Mouse (Mus musculus): ENCODE results near the gene Kdelc2. TPM values are rescaled to one million over a fixed set of nuclear protein-coding genes. Genes with fewer than 3 reads are reported as not detected.

Gene Kdelc2
- polyA plus RNA-seq, 2 experiments = 13.6 to 22.8 TPM

DNA sequence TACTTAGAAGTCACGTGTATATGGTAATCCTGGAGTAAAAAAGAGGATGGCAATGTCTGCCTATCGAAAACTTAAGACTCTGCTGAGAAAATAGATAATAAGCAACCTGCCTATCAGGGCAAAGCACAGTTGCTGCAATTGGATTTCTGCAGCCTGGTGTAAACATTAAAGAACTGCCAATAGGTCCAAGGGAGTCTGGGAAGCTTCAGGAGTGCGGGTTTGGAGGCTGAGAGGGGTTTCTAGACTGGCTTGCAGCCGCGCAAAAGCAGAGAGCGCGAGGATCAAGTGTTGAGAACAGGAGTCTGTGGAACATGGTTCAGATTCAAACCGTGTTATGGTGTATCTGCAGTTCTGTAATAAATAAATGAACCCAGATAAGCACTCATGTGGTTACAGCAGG is 1.0 kb downstream of the Kdelc2 start:
- WGBS = 8% methylated on average over 8 of the region's 8 CpGs
- Histone ChIP-seq H3K4me1 (ENCODE audit: control insufficient read depth, insufficient read depth, low read length) (no peaks in the 10 kb centered on the region), H3K4me2 (replicated peaks; ENCODE audit: low read depth, low read length, severe bottlenecking) (peak overlapping the region; percentile 77), H3K4me3 (replicated peaks; ENCODE audit: low read length) (peak overlapping the region; percentile 74), H3K27ac (replicated peaks; ENCODE audit: low read depth, low read length) (peak overlapping the region; percentile 97), H3K9ac (ENCODE audit: low read depth, low read length, severe bottlenecking) (peak overlapping the region; percentile 97), H3K27me3 (ENCODE audit: control insufficient read depth, insufficient read depth, low read length) (no peaks in the 10 kb centered on the region), H3K9me3 (ENCODE audit: control insufficient read depth, low read length) (no peaks in the 10 kb centered on the region), H3K36me3 (ENCODE audit: control insufficient read depth, insufficient read depth, low read length) (no peaks in the 10 kb centered on the region)
- ATAC-seq (ENCODE audit: low FRiP score, low read depth) (peak; percentile 28; the same call in 1 of the 2 replicates), DNase-seq (ENCODE audit: low spot score) (peak; percentile 23)
- no peak for TF ChIP-seq POLR2A (IDR thresholded peaks at IDR 0.05; ENCODE audit: borderline replicate concordance, extremely low read depth, insufficient read depth, insufficient read length)

DNA sequence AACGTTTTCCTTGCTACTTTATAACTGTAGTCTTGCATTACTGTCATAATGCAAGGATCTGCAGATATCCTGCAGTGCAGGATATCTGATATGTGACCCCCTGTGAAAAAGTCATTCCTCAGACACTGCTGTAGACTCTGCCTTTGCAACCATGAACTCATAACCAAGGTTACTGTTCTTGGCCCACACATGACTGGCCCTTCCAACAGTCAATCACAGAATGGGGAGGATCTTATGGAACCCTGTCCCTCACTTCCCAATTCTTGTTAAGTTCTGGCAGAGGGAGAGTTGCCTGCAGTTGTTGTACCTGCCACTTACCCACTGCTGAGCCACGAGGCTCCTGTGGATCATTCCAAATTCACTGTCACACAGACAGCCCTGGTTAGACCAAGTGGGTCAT is 3.6 kb downstream of the Kdelc2 start:
- H3K27me3 ChIP-seq (ENCODE audit: control insufficient read depth, insufficient read depth, low read length) = no peaks in the 10 kb centered on the region
- H3K4me1 ChIP-seq (ENCODE audit: control insufficient read depth, insufficient read depth, low read length) = no peaks in the 10 kb centered on the region
- no peaks in the 10 kb centered on the region for H3K9me3 ChIP-seq (ENCODE audit: control insufficient read depth, low read length)
- no peak overlapping the region for H3K27ac ChIP-seq (replicated peaks; ENCODE audit: low read depth, low read length)
- H3K4me3 ChIP-seq (replicated peaks; ENCODE audit: low read length) = no peak overlapping the region
- no peak overlapping the region for H3K9ac ChIP-seq (ENCODE audit: low read depth, low read length, severe bottlenecking)
- TF ChIP-seq POLR2A (IDR thresholded peaks at IDR 0.05; ENCODE audit: borderline replicate concordance, extremely low read depth, insufficient read depth, insufficient read length) = no peak
- peaks cover 4% of the 10 kb centered on the region; the same call in 1 of the 2 replicates for H3K36me3 ChIP-seq (ENCODE audit: control insufficient read depth, insufficient read depth, low read length)
- 69% methylated on average over 2 of the region's 2 CpGs for WGBS
- ATAC-seq (ENCODE audit: low FRiP score, low read depth) (no peak), DNase-seq (ENCODE audit: low spot score) (no peak)
- no peak overlapping the region for H3K4me2 ChIP-seq (replicated peaks; ENCODE audit: low read depth, low read length, severe bottlenecking)

DNA sequence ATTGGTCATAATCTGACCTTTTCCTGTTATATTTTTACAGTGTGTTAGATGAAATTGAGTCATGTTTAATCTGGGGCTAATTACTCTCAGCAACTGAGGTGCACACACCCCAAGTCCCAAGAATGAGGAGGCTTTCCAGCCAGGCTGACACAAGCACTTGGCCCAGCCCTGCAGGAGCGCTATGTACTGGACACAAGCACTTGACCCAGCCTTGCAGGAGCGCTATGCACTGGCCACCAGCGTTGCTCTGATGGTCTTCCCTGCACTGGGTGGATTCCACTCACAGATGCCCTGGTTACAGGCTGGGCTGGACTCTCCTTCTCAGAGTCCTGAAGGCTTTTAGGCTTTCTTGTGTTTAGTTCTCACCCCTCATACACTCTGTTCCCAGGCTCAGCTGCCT is 5.3 kb downstream of the Kdelc2 start:
- Histone ChIP-seq H3K4me3 (replicated peaks; ENCODE audit: low read length) (no peak overlapping the region), H3K4me1 (ENCODE audit: control insufficient read depth, insufficient read depth, low read length) (no peaks in the 10 kb centered on the region), H3K4me2 (replicated peaks; ENCODE audit: low read depth, low read length, severe bottlenecking) (no peak overlapping the region), H3K9me3 (ENCODE audit: control insufficient read depth, low read length) (no peaks in the 10 kb centered on the region), H3K9ac (ENCODE audit: low read depth, low read length, severe bottlenecking) (no peak overlapping the region), H3K36me3 (ENCODE audit: control insufficient read depth, insufficient read depth, low read length) (peaks cover 8% of the 10 kb centered on the region; the same call in 1 of the 2 replicates), H3K27ac (replicated peaks; ENCODE audit: low read depth, low read length) (no peak overlapping the region), H3K27me3 (ENCODE audit: control insufficient read depth, insufficient read depth, low read length) (no peaks in the 10 kb centered on the region)
- no peak for DNase-seq (ENCODE audit: low spot score)
- no peak for ATAC-seq (ENCODE audit: low FRiP score, low read depth)
- WGBS = 79% methylated on average over 3 of the region's 3 CpGs
- no peak for TF ChIP-seq POLR2A (IDR thresholded peaks at IDR 0.05; ENCODE audit: borderline replicate concordance, extremely low read depth, insufficient read depth, insufficient read length)

- no peak for TF ChIP-seq POLR2A (IDR thresholded peaks at IDR 0.05; ENCODE audit: borderline replicate concordance, extremely low read depth, insufficient read depth, insufficient read length)
- no peak for ATAC-seq (ENCODE audit: low FRiP score, low read depth)
These were observed 6.3 kb downstream of the Kdelc2 start for GRCm38 (mm10) chr9:53390136-53390535.

GRCm38 (mm10) chr9:53397685-53398387 is 14.0 kb downstream of the Kdelc2 start:
- H3K27me3 ChIP-seq (ENCODE audit: control insufficient read depth, insufficient read depth, low read length) = no peaks in the 10 kb centered on the region
- H3K4me1 ChIP-seq (ENCODE audit: control insufficient read depth, insufficient read depth, low read length) = peaks cover 7% of the 10 kb centered on the region
- H3K27ac ChIP-seq (replicated peaks; ENCODE audit: low read depth, low read length) = no peak overlapping the region
- no peaks in the 10 kb centered on the region for H3K9me3 ChIP-seq (ENCODE audit: control insufficient read depth, low read length)
- no peak overlapping the region for H3K4me3 ChIP-seq (replicated peaks; ENCODE audit: low read length)
- TF ChIP-seq POLR2A (IDR thresholded peaks at IDR 0.05; ENCODE audit: borderline replicate concordance, extremely low read depth, insufficient read depth, insufficient read length) = no peak
- 80% methylated on average over 13 of the region's 13 CpGs for WGBS
- DNase-seq (ENCODE audit: low spot score) (no peak), ATAC-seq (ENCODE audit: low FRiP score, low read depth) (no peak)
- H3K4me2 ChIP-seq (replicated peaks; ENCODE audit: low read depth, low read length, severe bottlenecking) = no peak overlapping the region
- no peak overlapping the region for H3K9ac ChIP-seq (ENCODE audit: low read depth, low read length, severe bottlenecking)
- H3K36me3 ChIP-seq (ENCODE audit: control insufficient read depth, insufficient read depth, low read length) = peaks cover 4% of the 10 kb centered on the region; the same call in 1 of the 2 replicates

More at GRCm38 (mm10) chr9:53390136-53390535, 6.3 kb downstream of the Kdelc2 start:
- Histone ChIP-seq H3K27ac (replicated peaks; ENCODE audit: low read depth, low read length) (no peak overlapping the region), H3K9ac (ENCODE audit: low read depth, low read length, severe bottlenecking) (no peak overlapping the region), H3K4me2 (replicated peaks; ENCODE audit: low read depth, low read length, severe bottlenecking) (no peak overlapping the region), H3K4me1 (ENCODE audit: control insufficient read depth, insufficient read depth, low read length) (no peaks in the 10 kb centered on the region), H3K36me3 (ENCODE audit: control insufficient read depth, insufficient read depth, low read length) (peaks cover 8% of the 10 kb centered on the region; the same call in 1 of the 2 replicates), H3K9me3 (ENCODE audit: control insufficient read depth, low read length) (no peaks in the 10 kb centered on the region), H3K4me3 (replicated peaks; ENCODE audit: low read length) (no peak overlapping the region), H3K27me3 (ENCODE audit: control insufficient read depth, insufficient read depth, low read length) (no peaks in the 10 kb centered on the region)
- WGBS = 93% methylated on average over 7 of the region's 7 CpGs
- DNase-seq (ENCODE audit: low spot score) = no peak
